Mouse (Mus musculus) spleen, postnatal 36 days (tissue): Measurements from ENCODE around the gene Kremen1.
A peak's percentile ranks its signal among the peaks of the same experiment; 100 is the strongest.

Source experiments
- DNase-seq, 2 experiments: peaks; one replicate each; pipeline ENCODE4 v3.0.0; 2022; ENCODE audit warnings: low spot score in 2 of 2, mixed read lengths in 1 of 2

Gene Kremen1

DNA sequence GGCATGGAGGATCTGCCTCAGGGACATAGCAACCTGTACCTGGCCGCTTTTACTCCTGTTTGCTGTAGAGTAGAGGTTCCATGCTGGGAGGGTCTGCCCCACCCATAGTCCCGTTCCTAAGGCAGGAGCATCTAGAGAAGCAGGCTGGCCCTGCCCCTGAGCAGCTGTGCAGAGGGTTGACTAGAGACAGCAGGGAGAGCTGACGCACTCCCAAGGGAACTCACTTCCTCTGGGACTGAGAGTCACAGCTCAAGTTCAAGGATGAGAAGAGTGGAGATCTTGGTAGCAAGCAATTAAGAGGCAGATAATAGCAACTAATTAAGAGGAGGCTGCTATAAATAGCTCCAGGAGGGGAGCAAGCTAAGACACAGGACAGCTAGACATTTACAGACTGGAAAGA lies 88.5 kb downstream of the Kremen1 start:
- DNase-seq, result no peak

DNA sequence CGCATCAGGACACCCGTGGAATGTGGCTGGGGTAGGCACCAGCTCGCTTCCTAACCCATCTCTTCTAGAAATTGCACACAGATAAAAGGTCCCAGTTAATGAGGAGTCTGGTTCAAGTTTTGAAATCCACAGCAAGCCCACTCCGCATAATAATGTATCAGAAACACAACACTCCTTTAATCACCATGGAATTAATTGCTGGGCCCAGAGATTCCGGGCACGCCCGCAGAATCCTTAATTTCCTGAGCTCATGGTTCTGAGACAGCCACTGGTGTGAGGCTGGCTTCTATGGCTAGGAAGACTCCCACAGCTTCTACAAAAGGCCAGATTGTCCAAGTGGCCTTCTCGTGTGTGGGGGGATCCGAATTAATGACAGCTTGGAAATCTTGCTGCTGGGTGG lies 94.0 kb downstream of the Kremen1 start:
- DNase-seq, result no peak

DNA sequence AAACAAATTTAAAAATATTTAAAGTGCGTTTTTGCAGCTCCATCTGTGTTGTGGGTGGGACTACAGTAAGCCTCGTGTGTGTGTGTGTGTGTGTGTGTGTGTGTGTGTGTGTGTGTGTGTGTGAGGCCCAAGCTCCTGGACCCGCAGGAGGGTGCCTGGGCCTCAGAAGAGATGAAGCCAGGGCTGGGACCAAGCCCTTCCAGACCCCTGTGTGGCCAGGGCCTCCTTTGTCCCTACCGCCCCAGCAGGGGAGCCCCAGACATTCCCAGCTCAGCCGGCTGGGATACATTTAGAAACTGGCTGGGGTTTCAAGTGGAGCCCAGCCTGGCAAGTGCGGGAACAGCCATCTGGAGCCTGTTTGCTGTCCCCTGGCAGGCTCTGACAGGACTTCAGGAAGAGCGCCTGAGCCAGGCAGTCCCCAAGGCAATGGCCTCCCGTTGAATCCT lies 95.9 kb downstream of the Kremen1 start:
- no peak for DNase-seq

- no peak for DNase-seq
Measured at GRCm38 (mm10) chr11:5164310-5164709, 97.0 kb downstream of the Kremen1 start.

DNA sequence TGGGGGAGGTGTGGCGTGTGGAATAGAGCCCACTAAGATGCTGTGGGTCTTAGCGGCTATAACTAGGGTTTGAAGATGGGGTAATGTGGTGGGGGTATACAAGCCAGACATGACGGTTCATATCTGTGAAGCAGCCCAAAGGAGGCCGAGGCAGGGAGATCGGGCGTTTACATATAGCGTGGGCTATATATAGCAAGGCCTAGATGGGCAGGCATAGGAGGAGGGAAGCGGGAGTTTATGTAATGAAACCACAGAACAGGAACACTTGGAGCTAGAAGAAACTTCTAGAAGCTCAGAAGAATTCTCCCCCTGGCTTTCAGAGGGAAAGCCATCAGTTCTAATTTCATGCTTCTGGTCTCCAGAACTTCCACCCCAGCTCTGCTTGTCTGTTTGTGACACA lies 97.9 kb downstream of the Kremen1 start:
- no peak for DNase-seq

DNA sequence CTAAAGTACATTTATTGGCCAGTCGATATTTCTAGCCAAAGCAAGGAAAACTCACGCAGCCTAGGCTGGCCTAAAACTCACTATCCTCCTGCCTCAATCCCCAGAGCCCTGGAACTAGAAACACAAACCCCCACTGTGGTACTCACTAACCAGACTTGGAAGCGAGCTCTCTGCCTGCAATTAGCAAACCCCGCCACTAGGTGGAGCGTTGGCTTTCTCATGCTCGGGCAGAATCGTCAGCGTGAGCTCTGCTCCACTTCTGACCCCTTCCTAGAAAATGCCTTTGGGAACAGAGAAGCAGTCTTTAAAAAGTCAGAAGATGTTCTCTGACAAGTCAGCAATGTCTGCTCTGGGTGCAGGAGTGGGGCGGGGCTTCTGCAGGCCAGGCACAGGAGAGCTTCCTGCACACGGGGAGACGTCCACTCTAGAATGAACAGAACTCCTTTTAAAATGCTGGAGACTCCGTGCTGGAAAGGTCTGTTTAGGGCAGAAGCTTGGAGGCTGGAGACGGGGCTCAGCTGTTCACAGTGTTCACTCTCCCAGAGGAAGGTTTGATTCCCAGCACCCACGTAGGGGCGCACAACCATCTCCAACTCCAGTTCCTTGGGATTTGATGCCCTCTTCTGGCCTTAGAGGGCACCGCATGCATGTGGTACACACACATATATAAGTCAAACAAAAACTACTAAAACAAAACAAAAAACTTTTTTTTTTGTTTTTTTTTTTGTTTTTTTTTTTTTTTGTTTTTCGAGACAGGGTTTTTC lies 100.5 kb downstream of the Kremen1 start:
- peak; percentile 38 to 40 for DNase-seq

DNA sequence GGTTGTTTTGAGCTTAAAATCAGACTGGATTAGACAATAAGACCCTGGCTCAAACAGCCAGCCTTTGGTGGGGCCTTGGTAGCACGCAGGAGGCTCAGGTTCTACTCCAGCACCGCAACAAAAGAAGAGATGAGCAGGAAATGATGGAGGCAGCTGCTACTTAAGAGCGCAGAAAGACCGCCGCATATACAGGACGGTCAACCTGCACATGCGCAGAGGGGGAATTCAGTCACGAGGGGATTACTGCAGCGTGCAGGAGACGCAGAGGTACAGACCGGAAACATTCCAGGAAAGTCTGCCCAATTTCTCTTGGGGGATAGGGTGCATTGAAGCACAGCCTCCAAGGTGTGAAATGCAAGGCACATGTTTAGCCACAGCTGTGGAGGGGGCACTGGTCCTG lies 103.3 kb downstream of the Kremen1 start:
- peak in 1 of 2 experiments; percentile 26 for DNase-seq

GRCm38 (mm10) chr11:5154961-5155805 lies 106.2 kb downstream of the Kremen1 start:
- DNase-seq, result no peak

GRCm38 (mm10) chr11:5151680-5152337 lies 109.5 kb downstream of the Kremen1 start, which contains the start of gene Emid1:
TSS of gene Emid1 (minus strand) at chr11:5152257.
- DNase-seq, result peak in 1 of 2 experiments; percentile 19

DNA sequence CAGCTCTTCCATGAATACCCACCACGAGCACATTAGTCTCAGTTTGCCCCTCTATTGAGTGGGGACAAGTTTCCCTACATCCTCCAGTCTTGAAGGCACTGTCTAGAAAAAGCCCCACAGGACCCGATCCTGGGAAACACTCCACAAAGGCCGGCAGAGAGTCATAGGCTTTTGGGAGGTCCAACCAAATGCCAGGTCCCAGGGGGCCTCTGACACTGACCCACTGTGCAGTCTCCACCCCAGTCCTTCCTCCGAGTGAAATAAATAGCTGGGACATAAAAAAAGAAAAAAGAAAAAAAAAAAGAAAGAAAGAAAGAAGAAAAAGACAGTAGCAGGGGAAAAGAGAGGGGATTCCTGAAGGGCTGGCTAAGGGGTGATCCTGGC lies 110.1 kb downstream of the Kremen1 start:
- no peak for DNase-seq

DNA sequence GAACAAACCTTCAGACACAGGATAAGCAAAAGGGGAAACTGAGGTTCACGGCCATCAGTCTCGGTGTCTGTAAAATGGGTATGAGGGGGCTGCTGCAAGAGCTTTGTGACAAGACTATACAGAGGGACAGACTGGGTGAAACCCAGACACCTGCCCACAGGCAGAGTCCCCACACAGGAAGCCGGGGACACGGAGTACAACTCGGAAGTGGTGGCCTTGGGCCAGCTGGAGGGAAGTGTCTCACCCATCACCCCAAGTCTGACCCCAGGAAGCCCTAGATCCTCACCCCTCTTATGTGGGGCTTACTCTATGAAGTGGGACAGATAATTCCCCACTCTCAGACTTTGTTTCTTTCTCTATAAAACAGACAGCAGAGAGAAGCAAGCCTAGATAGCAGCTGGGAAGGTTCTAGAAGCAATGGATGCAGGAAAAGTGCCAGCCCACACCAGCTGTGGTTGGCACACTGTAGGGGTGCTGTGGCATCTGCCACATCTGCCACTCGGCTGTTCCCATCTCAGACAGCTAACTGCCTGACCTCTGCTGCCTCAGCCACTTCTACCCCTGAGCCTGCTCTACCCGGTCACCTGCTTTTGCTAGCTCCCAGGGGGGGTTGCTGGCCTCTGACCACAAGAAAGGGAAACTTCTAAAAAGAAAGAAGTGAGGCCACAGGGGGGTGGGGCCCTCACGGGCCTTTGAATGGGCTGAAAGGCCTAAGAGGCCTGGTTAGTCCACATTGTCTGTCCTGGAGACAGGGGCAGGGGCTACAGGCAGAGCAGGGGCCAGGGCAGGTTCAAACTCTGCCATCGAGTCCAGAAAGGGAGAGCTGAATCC lies 110.7 kb downstream of the Kremen1 start:
- DNase-seq, result peak; percentile 74 to 78

DNA sequence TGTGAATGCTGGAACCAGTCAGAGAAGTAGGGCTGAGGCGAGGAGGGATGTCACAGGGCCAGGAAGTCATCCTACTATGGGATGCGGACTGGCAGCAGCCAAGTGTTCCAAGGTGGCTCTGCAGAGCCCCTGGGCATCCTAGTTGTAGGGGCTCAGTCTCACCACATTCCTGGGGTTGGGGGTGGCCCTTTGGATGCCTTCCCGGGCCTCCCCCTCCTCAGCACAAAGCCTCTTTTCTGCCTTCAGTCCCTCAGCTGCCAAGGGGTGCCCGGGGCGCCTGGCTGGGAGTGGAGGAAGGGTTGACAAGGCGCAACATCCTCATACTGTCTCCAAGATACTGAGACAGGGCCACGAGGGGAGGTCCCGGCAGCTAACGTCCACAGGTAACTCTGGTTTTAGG lies 111.4 kb downstream of the Kremen1 start:
- no peak for DNase-seq

DNA sequence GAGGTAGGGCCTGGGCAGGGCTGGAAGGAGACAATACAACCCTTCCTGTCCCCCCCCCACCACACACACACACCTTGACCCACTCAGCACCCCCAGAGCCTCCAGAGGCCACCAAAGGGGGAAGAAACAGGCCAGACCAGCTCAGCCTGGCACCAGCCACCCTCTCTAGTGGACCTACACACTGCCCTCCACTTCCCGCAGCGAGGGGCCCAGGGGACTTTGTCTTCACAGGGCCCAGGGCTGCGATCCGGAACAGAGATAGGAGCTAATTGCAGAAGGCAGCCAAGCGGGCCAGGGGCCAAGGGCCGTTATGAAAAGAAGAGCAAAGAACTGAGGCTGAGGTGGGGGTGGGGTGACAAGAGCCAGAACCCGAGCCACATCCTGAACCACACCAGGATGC lies 112.1 kb downstream of the Kremen1 start:
- peak; percentile 36 to 43 for DNase-seq

GRCm38 (mm10) chr11:5145600-5145999 lies 115.8 kb downstream of the Kremen1 start:
- DNase-seq, result no peak

DNA sequence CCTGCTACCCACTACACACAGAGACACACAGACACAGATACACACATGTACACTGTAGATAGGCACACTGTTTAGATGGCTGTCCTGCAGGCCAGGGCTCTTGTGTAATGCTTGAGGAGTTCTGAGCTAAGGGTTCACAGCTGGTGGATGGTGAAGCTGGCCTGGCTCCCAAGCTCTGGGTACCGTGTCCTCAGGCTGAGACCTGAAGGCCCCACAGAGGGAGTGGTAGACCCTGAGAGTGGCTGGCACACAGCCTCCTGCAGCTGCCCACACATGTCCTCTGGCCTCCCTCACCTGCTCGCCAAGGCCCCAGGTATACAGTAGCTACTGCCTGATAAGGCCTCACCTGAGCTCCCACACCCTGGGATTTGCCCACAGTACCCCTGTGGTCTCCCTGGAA lies 119.4 kb downstream of the Kremen1 start:
- DNase-seq, result no peak
